Mouse (Mus musculus) ES-Bruce4 (cell line): Measurements from ENCODE around the gene Uvrag. TPM values are rescaled to one million over a fixed set of nuclear protein-coding genes. Genes with fewer than 3 reads are reported as not detected.

Experiments used
- H3K27ac ChIP-seq: 2 replicates; pipeline ENCODE4 v1.5.1; 2012; ENCODE audit warnings: low read length, inconsistent platforms; ENCODE audit not compliant: insufficient read depth
- H3K27me3 ChIP-seq: 2 replicates; pipeline ENCODE4 v1.6.1; 2012; ENCODE audit warnings: mild to moderate bottlenecking, low read length, inconsistent platforms; ENCODE audit not compliant: control insufficient read depth, poor library complexity, insufficient read depth, severe bottlenecking
- H3K36me3 ChIP-seq: 2 replicates; pipeline ENCODE4 v1.6.1; 2012; ENCODE audit warnings: inconsistent platforms, mild to moderate bottlenecking, low read length, moderate library complexity; ENCODE audit not compliant: control insufficient read depth, poor library complexity, insufficient read depth, severe bottlenecking
- H3K4me1 ChIP-seq: one replicate; pipeline ENCODE4 v1.8.1; 2011; ENCODE audit warnings: low read length; ENCODE audit not compliant: control insufficient read depth, insufficient read depth
- H3K4me3 ChIP-seq: 2 replicates; pipeline ENCODE4 v1.5.1; 2011; ENCODE audit warnings: low read depth, mild to moderate bottlenecking, low read length
- H3K9ac ChIP-seq: 2 replicates; pipeline ENCODE4 v1.6.1; 2012; ENCODE audit warnings: low read depth, mild to moderate bottlenecking, inconsistent platforms; ENCODE audit not compliant: poor library complexity, severe bottlenecking
- H3K9me3 ChIP-seq: replicated peaks from 2 replicates; pipeline ENCODE4 v1.6.1; 2012; ENCODE audit warnings: mild to moderate bottlenecking, low read length, inconsistent platforms; ENCODE audit not compliant: control insufficient read depth, poor library complexity, insufficient read depth, severe bottlenecking
- CTCF ChIP-seq: IDR thresholded peaks from one replicate; pipeline ENCODE4 v1.8.1; 2011; ENCODE audit warnings: low read depth, low read length
- EP300 ChIP-seq: IDR thresholded peaks from 2 replicates; pipeline ENCODE4 v1.6.1; 2011; ENCODE audit warnings: low read depth, low read length; ENCODE audit not compliant: insufficient read depth
- POLR2A ChIP-seq: IDR thresholded peaks from one replicate; pipeline ENCODE4 v1.8.1; 2011; ENCODE audit warnings: low read length; ENCODE audit not compliant: insufficient read depth
- polyA plus RNA-seq: library from polyadenylated mRNA; stranded (reverse); fragments of >200 nt; gene quantifications from 2 replicates; pipeline ENCODE4 v1.2.4, GENCODE M21; 2011; ENCODE audit warnings: low read depth; ENCODE audit not compliant: missing spikeins, insufficient read depth, insufficient read length

Gene Uvrag
- polyA plus RNA-seq, 1 experiment, result 16.9 TPM

DNA sequence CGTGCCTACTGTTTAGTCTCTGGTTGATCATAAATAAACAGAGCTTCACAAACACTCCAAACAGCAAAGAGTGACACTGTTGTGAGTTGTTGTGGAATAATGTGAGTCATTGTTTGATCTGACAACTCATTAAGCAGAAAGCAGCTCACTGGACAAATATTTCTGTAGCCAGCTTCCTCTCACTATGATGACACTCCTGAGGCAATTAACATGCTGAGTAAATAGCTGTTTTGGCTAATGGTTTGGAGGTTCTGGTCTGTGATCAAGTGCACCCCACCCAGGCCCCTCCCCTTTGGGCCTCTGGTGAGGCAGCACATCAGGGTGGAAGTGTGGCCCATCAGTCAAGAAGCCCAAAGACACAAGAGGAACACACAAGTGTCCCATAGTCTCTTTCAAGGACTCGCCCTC lies 228.0 kb downstream of the Uvrag start:
- H3K4me3 ChIP-seq, result no peak overlapping the region
- H3K27me3 ChIP-seq, result no peaks in the 10 kb centered on the region
- no peaks in the 10 kb centered on the region for H3K36me3 ChIP-seq
- TF ChIP-seq EP300 (no peak), POLR2A (no peak), CTCF (no peak)
- no peaks in the 10 kb centered on the region for H3K4me1 ChIP-seq
- no peaks in the 10 kb centered on the region for H3K9me3 ChIP-seq
- H3K27ac ChIP-seq, result no peak overlapping the region
- no peak overlapping the region for H3K9ac ChIP-seq

DNA sequence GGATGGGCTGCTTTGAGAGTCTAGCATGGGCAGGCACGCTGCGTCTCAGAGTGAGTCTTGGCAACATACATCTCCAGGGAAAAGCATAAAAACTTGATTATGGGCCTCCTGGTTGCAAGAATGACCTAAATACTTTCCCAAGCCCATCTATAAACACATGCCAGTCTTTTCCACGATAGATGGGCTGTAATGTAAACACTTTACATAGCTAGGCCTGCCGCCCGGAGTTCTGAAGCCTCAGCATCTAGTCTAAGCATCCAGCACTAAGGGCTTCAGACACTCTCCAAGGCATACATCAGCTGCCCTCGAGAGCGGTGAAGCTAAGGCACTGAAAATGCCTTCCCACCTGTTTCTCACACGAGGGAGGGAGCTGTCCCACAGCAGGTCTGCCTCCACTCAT lies 229.7 kb downstream of the Uvrag start:
- no peak overlapping the region for H3K9ac ChIP-seq
- no peaks in the 10 kb centered on the region for H3K4me1 ChIP-seq
- H3K9me3 ChIP-seq, result no peaks in the 10 kb centered on the region
- TF ChIP-seq CTCF (no peak), EP300 (no peak), POLR2A (no peak)
- H3K27ac ChIP-seq, result no peak overlapping the region
- H3K36me3 ChIP-seq, result no peaks in the 10 kb centered on the region
- no peak overlapping the region for H3K4me3 ChIP-seq
- H3K27me3 ChIP-seq, result no peaks in the 10 kb centered on the region

DNA sequence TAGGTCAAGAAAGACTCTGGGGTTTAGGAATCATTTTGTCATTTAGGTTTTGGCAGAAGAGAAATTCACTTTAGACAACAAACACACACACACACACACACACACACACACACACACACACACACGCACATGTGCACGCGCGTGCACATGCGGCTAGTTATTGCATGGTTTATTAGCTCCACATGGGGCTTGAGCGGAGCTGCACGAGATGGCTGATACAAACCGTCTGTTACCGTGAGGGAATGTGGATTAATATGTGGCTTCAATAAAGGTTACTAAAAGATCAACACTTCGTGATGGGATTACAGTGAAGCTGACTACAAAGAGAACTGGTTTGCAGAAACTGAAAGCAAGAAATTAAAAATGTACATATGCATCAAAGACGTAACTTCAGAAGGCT lies 230.2 kb downstream of the Uvrag start:
- H3K36me3 ChIP-seq, result no peaks in the 10 kb centered on the region
- H3K9me3 ChIP-seq, result no peaks in the 10 kb centered on the region
- H3K27me3 ChIP-seq, result no peaks in the 10 kb centered on the region
- TF ChIP-seq EP300, result no peak
- no peak for TF ChIP-seq CTCF
- TF ChIP-seq POLR2A, result no peak
- no peaks in the 10 kb centered on the region for H3K4me1 ChIP-seq
- no peak overlapping the region for H3K27ac ChIP-seq
- no peak overlapping the region for H3K4me3 ChIP-seq
- no peak overlapping the region for H3K9ac ChIP-seq

DNA sequence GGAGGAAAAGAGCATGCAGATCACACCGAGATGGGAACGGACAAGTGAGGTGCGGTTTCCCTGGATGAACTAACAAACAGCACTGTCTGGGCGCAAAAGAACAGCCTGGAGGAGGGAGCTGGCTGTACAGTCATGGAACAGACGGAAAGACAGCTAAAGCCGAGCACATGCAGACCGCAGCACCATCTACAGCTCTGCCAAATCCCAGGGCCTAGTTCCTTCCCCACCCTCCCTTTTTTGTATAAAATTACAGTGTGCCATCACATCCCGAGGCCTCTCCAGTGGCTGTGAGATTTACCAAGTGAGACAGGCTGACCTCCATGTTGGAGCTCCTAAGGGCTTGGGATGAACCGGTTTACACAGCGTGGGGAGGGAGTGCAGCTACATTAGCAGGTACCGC lies 230.8 kb downstream of the Uvrag start:
- Histone ChIP-seq H3K9me3 (no peaks in the 10 kb centered on the region), H3K4me1 (no peaks in the 10 kb centered on the region), H3K4me3 (no peak overlapping the region), H3K27me3 (no peaks in the 10 kb centered on the region), H3K27ac (no peak overlapping the region), H3K36me3 (no peaks in the 10 kb centered on the region), H3K9ac (no peak overlapping the region)
- TF ChIP-seq CTCF (no peak), EP300 (no peak), POLR2A (no peak)

DNA sequence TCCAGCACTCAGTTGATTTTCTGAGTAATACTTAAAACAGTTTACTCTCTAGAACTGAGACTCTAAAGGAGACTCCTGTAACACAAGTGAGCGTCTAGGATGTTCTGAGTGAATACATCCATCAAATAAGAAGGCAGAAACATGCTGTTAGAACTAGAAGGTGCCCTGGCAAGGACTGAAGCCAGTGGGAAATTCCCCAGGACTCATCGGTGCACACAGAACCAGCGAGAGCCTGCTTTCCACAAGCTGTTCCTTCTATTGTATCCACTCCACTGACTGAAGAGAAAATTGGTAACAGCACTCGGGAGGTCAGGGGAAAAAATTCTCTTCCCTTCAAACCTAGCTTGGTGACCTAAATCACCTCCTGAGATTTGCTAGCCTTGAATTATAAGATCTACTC lies 233.5 kb downstream of the Uvrag start:
- Histone ChIP-seq H3K36me3 (no peaks in the 10 kb centered on the region), H3K27me3 (no peaks in the 10 kb centered on the region), H3K9me3 (no peaks in the 10 kb centered on the region), H3K9ac (no peak overlapping the region), H3K4me1 (no peaks in the 10 kb centered on the region), H3K4me3 (no peak overlapping the region), H3K27ac (no peak overlapping the region)
- TF ChIP-seq CTCF, result no peak
- TF ChIP-seq POLR2A, result no peak
- no peak for TF ChIP-seq EP300

DNA sequence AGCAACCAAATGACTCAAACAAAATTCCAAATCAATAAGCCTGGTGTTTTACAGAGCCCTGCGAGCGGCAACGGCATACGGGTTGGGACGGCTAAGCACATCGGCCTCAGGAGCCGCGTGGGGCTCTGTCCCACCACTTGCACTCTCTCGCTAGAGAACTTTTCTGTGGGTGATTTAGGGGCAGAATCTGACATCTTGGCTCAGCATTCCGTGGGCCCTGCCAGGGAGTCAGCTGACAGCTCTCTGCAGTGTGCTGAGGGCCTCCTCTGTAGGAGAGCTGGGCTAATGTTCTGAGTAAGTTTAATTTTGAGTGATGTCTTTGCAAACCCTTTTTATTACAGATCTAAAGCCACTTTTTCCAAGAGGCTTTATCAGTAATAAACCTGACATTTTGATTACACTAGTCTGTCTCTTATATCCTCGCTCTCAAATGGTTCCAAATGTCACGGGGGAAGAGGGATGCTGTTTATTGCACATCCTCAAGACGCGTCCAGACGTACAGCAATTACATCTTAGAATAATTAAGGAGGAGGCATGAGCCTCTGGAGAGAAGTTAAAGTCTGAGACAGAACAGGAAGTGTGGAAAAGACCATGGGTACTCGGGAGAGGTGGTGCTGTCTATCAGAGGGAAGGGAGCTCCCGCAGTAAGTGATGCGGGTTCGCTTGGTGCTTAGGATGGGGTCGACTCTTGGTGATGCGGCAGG lies 236.1 kb downstream of the Uvrag start:
- no peak overlapping the region for H3K4me3 ChIP-seq
- no peaks in the 10 kb centered on the region for H3K9me3 ChIP-seq
- no peaks in the 10 kb centered on the region for H3K4me1 ChIP-seq
- no peak overlapping the region for H3K27ac ChIP-seq
- no peak overlapping the region for H3K9ac ChIP-seq
- H3K27me3 ChIP-seq, result no peaks in the 10 kb centered on the region
- no peaks in the 10 kb centered on the region for H3K36me3 ChIP-seq
- no peak for TF ChIP-seq EP300
- no peak for TF ChIP-seq CTCF
- TF ChIP-seq POLR2A, result no peak
